In genomic region chr5:4973408-4973807, GRCm38 (mm10) we compare ENCODE assay signal across 22 mouse cellular contexts.
"Had no signal": no experiment of that assay in that cellular context is flagged by ENCODE, and none has a peak within 500 bp of the region (broad histone marks: within the 10 kb centered on the region; RNA-seq: fewer than 3 reads in every experiment).

No protein-coding gene starts in this region.

- ATAC-seq: forebrain, embryonic 13.5 days; forebrain, embryonic 14.5 days; forebrain, embryonic 15.5 days; forebrain, embryonic 16.5 days; forebrain, postnatal 0 days had no signal

- DNase-seq: cerebellum, adult 2 months; cerebellum, adult 8-10 months; cerebellum, adult 9-10 months; cerebellum, adult 9-11 months; cerebellum, postnatal 10 days; cerebellum, postnatal 14 days; cerebellum, postnatal 25 days; cerebellum, postnatal 36 days; embryo, embryonic 11 days; forebrain, postnatal 0 days; gastrocnemius, adult 2 months; gastrocnemius, postnatal 10 days; gastrocnemius, postnatal 14 days; gastrocnemius, postnatal 25 days; gastrocnemius, postnatal 36 days; heart, adult 11 months; heart, adult 18-20 months; heart, adult 2 months had no signal
